Mouse (Mus musculus): ENCODE measurements around the gene Klhl32. TPM values are rescaled to one million over a fixed set of nuclear protein-coding genes. Genes with fewer than 3 reads are reported as not detected.

Klhl32 gene
- total RNA-seq, 2 experiments from 2014 or later, result not detected

- ATAC-seq (replicated peaks; ENCODE audit: poor library complexity), result peak; percentile 95
These were observed 206.2 kb downstream of the Klhl32 start for GRCm38 (mm10) chr4:24644735-24645134.

- no peak for ATAC-seq (replicated peaks; ENCODE audit: poor library complexity)
These were observed 208.6 kb downstream of the Klhl32 start for GRCm38 (mm10) chr4:24642306-24642705.

GRCm38 (mm10) chr4:24631177-24631911 lies 219.6 kb downstream of the Klhl32 start:
- ATAC-seq (replicated peaks; ENCODE audit: poor library complexity), result no peak

- ATAC-seq (replicated peaks; ENCODE audit: poor library complexity), result no peak
These were observed 220.5 kb downstream of the Klhl32 start for GRCm38 (mm10) chr4:24630430-24630829.

- ATAC-seq (replicated peaks; ENCODE audit: poor library complexity), result no peak
These were observed 223.1 kb downstream of the Klhl32 start for GRCm38 (mm10) chr4:24627871-24628270.

- peak; percentile 21; the same call in 1 of the 2 replicates for ATAC-seq (replicated peaks; ENCODE audit: poor library complexity)
These were observed 224.2 kb downstream of the Klhl32 start for GRCm38 (mm10) chr4:24626686-24627085.

GRCm38 (mm10) chr4:24625951-24626584 lies 224.9 kb downstream of the Klhl32 start:
- peak; percentile 68 for ATAC-seq (replicated peaks; ENCODE audit: poor library complexity)

GRCm38 (mm10) chr4:24621422-24622187 lies 229.3 kb downstream of the Klhl32 start:
- no peak for ATAC-seq (replicated peaks; ENCODE audit: poor library complexity)

- no peak for ATAC-seq (replicated peaks; ENCODE audit: poor library complexity)
These were observed 230.5 kb downstream of the Klhl32 start for GRCm38 (mm10) chr4:24620440-24620839.

- no peak for ATAC-seq (replicated peaks; ENCODE audit: poor library complexity)
These were observed 230.9 kb downstream of the Klhl32 start for GRCm38 (mm10) chr4:24620005-24620404.

GRCm38 (mm10) chr4:24609564-24609963 lies 241.4 kb downstream of the Klhl32 start:
- ATAC-seq (replicated peaks; ENCODE audit: poor library complexity), result no peak

- ATAC-seq (replicated peaks; ENCODE audit: poor library complexity), result no peak
These were observed 241.8 kb downstream of the Klhl32 start for GRCm38 (mm10) chr4:24609085-24609484.

GRCm38 (mm10) chr4:24601711-24602110 lies 249.2 kb downstream of the Klhl32 start:
- ATAC-seq (replicated peaks; ENCODE audit: poor library complexity), result no peak

- ATAC-seq (replicated peaks; ENCODE audit: poor library complexity), result no peak
These were observed 252.3 kb downstream of the Klhl32 start for GRCm38 (mm10) chr4:24598637-24599036.

- ATAC-seq (replicated peaks; ENCODE audit: poor library complexity), result peak; percentile 67
These were observed 253.8 kb downstream of the Klhl32 start for GRCm38 (mm10) chr4:24596942-24597611.

GRCm38 (mm10) chr4:24594824-24595223 lies 256.1 kb downstream of the Klhl32 start:
- no peak for ATAC-seq (replicated peaks; ENCODE audit: poor library complexity)

- no peak for ATAC-seq (replicated peaks; ENCODE audit: poor library complexity)
These were observed 266.9 kb downstream of the Klhl32 start for GRCm38 (mm10) chr4:24583997-24584396.

- 0 out of 2 replicates have a peak, but pooled peaks have one; percentile 34 for ATAC-seq (replicated peaks; ENCODE audit: poor library complexity)
These were observed 268.6 kb downstream of the Klhl32 start for GRCm38 (mm10) chr4:24582295-24582694.

- ATAC-seq (replicated peaks; ENCODE audit: poor library complexity), result no peak
These were observed 273.3 kb downstream of the Klhl32 start for GRCm38 (mm10) chr4:24577594-24577993.

- peak; percentile 97 for ATAC-seq (replicated peaks; ENCODE audit: poor library complexity)
These were observed 276.6 kb downstream of the Klhl32 start for GRCm38 (mm10) chr4:24574276-24574675.

- no peak for ATAC-seq (replicated peaks; ENCODE audit: poor library complexity)
These were observed 281.9 kb downstream of the Klhl32 start for GRCm38 (mm10) chr4:24568989-24569556.

Measured in megakaryocyte progenitor cell, adult 5-6 weeks (primary cell).